Mouse (Mus musculus) lung, postnatal 10 days (tissue): ENCODE measurements around the gene Uba7.

Experiments used
- DNase-seq: peaks from one replicate; pipeline ENCODE4 v3.0.0; 2021

The Uba7 gene

DNA sequence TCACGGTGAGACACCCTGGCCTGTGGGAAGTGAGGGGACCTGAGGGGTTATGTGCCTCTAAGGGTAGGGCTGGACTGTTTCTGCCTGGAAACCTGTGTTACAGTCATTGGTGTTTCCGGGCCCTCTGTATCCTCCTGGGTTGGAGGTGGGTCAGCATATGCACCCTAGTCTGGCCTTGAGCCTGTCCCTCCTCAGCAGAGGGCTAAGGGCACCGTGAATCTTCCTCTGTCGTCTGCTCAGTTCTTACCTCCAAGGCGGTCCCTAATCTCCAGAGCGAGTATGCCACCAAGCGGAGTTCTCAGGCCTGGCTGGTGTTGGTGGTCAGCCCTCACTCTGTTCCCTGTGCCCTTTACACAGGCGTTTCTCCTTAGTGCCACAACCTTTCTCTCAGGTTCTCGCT is 12.4 kb upstream of the Uba7 start:
- no peak for DNase-seq

DNA sequence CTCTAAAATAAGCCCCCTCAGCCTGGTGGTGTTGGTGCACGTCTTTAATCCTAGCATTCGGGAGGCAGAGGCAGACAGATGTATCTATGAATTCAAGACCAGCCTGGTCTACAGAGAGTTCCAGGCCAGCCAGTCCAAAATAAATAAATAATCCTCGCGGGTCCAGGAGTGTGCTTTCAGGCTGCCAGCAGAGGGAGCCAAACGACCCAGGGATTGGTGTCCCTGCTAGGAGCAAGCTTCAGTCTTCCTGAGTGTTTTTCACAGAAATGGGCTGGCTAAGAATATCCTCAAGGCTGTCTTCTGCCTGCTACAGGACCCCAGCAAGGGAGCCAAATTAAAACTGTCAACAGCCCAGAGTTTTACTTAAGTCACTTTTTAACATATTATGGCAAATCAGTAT is 11.6 kb upstream of the Uba7 start:
- peak; percentile 92 for DNase-seq

DNA sequence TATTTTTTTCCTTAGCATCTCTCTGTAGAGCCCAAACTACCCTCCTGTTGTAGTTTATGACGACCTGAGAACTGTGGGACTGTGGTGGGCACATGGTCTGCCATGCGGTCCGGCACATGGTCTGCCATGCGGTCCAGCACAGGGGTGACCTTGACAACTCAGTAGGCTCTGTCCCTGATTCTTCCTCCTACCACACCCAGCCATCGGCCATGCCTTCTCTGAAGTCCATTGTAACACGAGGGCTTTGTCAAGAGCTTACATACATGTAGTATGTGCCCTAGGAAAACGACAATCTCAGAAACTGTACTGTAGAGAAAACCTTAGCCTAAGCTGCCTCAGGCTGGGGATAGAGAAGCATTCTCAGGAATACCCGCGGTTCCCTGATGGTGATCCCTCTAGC is 10.6 kb upstream of the Uba7 start:
- DNase-seq = no peak

DNA sequence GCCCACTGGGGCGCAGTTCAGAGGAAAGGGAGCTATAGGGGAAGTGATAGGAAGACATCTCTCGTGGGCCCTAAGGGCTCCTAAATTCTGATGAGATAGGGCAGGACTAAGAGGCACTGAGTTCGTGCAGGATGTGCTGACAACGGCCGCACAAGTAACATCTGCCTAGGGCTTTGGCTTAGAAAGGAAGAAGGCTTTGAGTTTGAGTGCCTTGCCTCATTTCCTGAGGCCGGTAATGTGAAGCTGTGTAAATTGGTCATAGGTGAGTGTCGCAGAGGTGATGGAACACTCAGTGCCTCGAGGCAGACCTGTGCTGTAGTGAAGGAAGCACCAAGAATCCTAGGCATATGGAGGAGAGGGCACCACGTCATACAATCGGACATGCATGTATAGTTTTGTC is 8.6 kb upstream of the Uba7 start:
- no peak for DNase-seq

DNA sequence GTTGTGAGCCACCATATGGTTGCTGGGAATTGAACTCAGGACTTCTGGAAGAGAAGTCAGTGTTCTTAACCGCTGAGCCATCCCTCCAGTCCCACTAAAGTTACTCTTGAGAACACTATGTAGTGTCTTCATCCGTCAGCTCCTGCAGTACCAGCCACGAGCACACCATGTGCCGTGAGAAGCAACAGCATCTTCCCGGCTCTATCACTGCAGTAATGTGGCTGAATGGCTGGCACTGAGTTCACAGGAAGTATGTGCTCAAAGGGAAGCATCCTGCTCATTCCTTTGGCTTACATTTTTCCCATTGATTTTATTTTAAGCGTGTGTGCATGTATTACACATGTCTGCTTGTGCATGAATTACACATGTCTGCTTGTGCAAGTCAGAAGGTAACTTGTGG is 7.9 kb upstream of the Uba7 start:
- DNase-seq = peak; percentile 48

DNA sequence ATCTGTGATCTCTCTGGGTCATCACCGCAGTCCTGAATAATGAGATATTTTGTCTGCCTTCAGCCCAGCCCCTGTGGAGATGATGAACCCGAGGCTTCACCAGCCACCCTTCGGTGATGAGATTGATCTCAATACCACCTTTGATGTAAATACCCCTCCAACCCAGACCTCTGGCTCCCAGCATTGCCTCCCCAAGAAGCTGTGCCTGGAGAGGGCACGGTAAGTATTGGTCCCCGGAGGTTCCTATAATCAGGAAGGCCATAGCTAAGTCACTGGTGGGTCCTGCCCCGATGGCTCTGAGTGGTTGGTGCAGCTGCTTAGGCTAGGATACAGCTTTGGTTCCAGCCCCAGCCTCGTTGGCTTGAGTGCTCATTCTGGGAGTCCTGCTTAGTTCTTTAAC is 6.8 kb upstream of the Uba7 start:
- DNase-seq = no peak

DNA sequence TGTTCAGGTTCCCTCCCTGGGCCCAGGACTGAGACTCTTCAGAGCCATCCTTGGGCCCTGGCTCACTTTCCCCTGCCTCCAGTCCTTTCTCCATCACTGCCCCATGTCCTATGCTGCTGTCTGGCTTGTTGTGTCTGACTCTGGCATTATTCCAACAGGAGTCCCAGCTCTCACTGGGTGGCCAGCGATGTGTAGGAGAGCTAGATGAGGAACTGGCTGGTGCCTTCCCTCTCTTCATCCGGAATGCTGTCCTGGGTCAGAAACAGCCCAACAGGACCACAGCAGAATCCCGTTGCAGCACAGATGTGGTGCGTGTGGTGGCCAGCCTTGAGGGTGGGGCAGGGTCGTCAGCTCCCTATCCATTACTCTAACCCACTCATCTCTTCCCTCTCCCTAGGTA is 5.0 kb upstream of the Uba7 start:
- no peak for DNase-seq

DNA sequence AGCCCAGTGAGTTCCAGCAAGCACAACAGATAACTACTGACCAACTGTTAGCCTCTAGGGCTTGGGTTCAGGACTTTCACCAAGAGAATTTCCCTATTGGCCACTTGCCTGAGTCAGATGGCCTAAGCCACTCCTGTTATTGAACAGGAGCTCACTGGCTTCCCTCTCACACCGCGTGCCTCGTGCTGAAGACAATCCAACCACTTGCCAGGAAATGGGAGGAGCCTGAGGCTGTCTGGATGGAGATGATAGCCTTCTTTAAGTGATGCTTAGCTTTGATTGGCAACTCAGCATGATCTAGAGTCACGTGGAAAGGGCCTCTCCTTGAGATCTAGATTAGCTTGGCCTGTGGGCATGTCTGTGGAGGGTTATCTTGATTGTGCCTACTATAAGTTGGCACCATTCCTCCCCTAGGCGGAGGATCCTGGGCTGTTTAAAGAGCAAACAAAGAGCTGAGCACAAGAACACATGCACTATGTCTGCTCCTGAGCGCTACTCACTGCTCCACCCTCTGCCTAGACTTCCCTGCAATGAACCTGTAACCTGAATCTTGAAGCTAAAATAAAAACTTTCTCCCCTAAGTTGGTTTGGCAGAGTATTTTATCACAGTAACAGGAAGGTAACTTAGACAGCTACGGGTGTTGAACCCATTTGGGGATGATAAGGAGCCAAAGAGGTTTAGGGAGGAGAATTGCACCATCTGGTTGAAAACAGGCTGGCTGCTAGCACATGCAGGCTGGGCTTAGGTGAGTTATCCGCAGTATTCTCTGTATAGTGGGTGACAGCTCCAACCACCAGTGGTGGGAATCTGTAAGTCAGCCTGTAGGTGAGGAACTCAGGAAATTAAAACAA is 3.4 kb upstream of the Uba7 start:
- DNase-seq = peak; percentile 45

DNA sequence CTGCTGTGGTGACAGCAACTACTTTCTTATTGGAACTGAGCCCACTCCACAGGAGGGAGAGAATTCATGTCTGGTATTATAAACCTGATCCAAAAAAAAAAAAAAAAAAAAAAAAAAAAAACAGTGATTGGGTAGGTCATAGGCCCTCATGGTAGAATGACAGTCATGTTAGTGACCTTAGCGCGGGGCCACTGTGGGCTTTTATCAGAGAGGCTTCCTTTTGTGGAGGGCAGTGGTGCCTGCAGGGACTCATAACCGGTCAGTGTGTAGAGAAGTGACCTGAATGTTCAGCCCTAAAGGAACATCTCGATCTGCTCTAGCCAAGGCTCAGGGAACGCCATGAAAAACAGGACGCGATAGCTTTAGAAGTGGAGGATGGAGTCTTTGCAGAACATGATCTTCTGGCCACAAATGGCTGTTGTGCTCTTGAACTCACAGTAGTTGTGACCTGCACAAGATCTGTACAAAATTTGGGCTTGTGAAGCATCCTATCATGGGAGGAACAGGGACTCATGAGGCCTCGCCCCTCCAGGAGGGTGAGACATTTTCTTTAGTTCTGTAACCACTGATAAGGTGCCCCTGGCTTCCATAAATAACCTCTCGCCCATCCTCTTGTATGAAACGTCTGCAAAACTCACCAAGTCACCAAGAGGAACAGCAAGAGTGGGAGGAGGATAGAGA is 674 bp upstream of the Uba7 start:
- DNase-seq = no peak

DNA sequence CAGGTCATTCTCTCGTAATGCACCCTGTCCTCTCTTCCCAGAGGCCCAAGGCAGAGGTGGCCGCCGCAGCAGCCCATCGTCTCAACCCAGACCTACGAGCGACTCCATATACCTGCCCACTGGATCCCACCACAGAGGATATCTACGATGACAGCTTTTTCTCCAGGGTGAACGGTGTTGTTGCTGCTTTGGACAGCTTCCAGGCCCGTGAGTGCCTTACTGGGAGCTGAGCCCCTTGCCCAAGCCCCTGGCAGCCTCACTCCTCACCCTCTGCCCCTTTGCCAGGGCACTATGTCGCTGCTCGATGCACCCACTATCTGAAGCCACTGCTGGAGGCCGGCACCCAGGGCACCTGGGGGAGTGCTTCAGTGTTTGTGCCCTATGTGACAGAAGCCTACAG is 3.5 kb downstream of the Uba7 start:
- DNase-seq = no peak

DNA sequence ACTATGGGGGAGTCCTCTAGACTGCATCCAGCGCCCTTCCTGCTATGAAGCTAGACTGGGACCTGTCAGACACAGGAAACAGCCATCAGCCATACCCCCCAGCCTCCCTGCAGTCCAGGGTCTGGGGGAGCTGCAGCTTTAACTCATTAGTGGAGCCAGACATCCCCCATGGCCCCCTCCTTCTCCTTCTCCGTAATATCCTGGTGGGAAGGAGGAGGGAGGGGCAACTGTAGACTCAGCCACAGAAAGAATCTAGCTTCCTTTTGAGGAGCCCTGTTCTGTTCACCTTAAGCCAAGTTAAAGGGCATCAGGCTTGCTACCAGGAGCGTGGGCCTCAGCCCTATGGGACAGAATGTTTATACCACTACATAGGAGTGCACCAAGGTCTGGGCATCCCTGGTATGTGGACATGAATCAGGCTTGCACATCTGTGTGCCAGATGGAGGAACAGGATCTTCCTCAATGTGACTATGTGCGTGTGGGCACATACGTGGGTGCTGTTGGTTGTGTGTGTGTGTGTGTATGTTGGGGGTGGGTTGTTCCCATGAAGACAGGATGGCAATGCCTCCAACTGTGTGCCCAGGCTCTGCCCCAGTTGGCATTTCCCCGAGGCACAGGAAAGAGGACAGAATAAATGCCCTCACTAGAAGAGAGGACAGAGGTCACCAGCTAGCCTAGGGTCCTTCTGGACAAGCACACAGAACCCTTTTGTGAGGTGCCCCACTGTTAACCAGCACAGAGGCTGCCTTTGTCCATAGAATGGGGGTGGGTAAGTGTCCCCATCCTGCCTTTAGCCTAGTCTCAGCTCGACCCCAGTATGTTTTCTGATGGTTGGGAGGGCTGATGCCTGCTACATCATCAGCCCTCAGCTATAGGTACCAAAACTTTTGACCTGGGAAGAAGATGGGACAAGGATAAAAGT is 6.6 kb downstream of the Uba7 start:
- peak; percentile 72 for DNase-seq

DNA sequence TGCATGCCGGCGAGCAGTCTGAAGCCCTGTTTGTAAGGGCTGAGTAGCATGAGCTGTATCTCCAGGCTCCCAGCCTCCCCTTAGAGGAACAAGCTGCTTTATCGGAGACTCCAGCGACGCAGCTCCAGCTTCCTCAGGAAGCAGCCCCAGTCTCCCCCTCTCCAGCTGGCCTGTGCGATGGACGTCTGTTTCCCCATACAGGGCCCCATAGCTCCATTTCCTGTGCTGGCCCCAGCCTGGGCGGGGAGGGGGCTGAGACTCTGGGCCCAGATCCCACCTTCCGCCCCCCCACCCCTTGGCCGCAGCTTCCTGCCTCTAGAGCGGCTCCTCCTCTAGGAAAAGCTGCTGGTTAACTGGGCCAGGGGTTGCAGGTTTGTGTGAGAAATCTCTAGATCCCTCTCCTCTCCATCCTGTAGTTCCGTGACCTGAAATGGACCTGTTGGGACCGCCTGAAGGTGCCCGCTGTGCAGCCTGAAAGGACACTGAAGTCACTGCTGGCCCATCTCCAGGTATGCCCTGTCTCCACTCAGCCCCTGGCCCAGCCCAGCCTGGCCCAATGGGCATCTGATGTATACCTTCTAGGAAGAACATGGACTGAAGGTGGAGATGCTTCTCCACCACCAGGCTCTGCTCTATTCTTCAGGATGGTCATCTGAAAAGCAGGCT is 7.5 kb downstream of the Uba7 start, which contains the start of gene Gm20661:
Gm20661 (plus strand) TSS at position 378 of the 666 bp plus-strand sequence.
- peak; percentile 89 for DNase-seq

DNA sequence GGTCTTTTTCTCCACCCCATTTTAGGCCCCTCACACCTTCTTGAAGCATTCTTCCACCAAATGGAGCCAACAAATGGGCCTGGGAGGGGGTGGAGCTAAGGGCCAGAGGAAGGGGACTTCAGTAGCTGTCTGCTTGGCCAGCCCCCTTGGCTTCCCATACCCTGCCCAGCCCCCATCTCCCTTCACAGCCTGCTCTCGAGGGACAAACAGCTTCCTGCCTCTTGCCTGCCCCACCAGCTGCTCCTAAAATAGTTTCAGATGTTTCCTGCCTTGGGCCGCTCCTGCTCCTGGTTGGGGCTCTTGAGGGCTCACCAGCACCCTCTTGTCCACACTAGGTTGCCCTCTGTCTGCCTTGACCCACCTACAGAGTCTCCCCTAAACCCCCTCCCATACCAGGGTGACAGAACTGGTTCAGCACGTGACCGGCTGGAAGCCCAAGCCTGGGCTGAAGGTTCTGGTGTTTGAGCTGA is 8.2 kb downstream of the Uba7 start:
- DNase-seq = peak; percentile 96

DNA sequence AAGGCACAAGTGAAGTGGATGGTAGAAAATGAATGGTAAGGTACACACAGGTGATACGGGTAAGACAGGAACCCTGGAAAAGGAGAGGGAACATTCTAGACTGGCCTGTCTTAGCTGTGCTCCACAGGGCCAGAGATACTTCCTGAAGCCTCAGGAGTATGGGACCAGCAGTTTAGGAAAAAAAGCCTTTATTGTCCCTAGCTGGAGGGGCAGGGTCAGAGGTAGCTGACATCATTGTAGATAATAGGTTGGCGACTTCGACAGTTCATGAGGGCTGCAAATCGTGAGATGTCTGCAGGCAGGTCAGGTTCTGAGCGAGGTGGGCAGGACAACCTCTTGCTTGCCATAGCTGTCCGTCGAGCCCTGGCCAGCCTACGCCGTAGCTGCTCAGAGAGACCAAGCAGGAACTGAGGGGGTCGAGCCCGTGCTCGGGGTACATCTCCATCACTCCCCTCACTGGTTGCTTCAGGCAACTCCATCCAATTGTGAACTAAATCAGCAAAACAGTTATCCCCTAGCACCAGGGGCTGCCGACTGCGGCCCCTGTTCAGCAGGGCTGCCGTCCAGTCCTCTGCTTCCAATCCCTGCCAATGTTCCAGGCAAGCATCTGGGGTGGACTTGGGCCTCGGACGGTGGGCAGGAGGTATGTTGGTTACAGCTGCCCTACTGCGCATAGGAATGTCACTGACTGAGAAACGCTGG is 8.9 kb downstream of the Uba7 start:
- peak; percentile 17 for DNase-seq

DNA sequence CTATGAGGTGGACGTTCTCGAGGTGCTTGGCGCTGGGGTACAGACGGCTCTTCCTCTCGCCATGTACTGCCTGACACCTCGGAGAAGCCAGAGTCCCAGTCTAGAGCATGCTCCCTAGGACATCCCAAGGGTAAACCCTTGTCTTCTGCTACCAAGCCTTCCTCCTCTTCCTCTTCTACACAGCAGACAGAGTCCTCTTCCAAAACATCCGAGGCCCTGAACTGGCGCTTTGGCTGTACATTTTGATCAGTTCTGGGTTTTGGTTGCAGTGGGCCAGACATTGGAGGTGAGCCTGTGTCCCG is 9.4 kb downstream of the Uba7 start:
- DNase-seq = no peak

DNA sequence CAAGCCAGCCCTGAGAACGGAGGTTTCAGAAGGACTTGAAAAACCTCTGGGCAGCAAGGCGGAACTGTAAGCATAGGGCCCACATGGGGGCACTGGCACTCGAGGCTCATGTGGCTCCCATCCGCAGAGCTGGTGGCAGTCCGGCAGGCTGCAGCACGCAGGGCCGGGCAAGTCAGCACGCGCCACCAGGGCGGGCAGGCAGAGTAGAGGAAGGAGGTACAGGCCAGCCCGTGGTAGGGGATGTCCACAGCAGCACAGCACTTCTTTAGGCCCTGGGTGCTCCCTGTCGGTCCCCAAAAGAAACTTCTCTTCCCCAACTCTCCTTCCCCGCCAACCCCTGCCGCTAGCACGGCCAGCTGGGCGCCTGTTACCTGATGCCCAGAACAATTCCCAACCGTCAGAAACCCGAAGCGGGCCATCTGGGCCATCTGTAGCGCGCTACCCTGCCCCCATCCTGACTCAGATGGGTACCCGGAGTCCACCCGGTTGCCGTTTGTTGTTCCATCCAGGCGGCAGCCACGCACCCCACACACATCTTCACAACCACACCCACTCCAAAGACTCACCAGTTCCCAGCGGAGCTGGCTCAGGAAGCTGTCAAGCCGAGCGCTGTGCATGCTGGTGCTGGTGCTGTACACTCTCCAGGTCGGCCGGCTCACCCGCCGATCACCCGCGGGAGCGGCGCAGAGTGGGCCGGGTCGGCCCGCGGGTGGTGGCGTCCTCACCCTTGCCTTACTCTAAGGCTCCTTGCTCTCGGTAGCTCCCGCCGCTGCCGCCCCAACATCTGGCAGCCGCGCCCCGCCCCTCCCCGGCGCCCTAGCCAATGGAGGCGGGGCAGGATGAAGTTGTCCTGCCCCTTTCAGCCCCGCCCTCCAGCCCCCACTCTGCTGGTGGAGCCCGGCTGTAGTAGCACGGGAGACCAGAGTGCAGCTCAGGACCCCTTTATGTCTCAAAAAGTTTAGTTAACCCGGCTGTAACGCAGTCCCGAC is 10.1 kb downstream of the Uba7 start, which contains the start of gene Inka1:
Inka1 (minus strand) TSS at position 749 of the 989 bp plus-strand sequence.
- DNase-seq = peak; percentile 93

DNA sequence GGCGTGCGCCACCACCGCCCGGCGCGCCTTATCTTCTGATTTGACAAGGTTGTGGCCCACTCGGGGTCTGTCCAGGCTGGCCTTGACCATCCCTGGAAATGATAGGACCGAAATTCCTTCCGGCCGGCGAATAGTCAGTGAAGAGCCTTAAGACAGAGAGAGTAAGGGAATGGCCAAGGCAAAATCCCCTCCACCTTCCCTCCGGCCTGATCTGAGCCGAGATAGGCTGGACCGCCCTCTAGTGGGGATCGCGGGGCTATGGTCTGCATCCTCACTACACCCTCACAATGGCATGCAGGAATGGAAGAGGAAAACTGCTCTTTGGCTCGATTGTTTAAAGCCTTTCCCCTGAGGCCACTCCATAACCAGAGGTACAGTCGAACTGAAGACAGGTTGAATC is 11.1 kb downstream of the Uba7 start:
- DNase-seq = peak; percentile 93

DNA sequence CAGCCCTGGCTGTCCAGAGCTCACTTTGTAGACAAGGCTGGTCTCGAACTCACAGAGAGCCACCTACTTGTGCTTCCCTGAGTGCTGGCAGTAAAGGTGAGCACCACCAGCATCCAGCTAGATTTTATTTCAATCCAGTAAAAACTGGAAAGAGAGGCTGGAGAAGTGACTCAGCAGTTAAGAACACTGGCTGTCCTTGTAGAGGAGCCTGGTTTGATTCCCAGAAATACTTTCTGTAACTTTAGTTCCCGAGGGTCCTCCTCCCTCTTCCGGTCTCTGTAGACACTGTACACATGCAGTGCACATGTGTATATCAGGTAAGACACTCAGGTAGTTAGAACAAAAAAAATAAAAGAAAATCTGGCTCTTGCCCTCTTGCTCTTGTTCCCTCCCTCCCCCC is 12.6 kb downstream of the Uba7 start:
- DNase-seq = no peak

DNA sequence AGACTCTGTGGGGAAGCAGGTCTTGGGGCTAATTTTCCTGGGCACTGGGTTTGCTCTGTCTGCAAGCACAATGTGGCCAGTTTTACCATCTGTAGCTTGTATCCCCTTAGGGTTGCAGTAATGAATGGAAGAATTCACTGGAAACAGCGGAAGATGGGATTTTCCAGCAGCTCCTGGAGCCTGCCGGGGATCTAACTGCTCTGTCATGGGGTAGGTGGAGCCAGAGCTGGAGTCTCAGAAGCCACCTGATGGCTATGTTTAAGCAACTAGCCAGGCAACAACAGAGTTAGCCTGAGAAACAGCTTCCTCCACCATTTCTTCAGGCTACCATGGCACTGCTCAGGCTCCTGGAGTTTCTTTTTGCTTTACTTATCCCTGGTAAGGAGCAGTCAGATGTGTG is 16.9 kb downstream of the Uba7 start, which contains the start of gene Cdhr4:
Cdhr4 (plus strand) TSS at position 301 of the 400 bp plus-strand sequence.
- DNase-seq = no peak

DNA sequence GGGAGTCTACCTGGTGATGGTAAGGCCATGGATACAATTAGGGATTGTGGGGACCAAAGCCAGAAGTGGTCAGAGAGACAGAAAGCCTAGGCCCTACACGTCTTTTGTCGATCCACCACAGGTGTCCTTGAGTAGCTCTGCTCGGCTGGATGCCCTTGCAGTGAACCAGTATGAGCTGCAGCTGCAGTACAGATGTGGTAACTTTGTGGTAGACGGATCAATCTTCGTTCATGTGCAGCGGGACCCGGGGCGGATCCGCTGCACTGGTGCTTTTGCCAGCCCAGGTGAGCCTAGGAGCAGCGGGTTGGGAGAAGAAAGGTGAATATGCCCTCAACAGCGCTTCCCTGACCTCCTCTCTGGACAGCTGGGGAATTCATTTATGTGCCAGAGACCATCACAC is 17.7 kb downstream of the Uba7 start:
- no peak for DNase-seq

DNA sequence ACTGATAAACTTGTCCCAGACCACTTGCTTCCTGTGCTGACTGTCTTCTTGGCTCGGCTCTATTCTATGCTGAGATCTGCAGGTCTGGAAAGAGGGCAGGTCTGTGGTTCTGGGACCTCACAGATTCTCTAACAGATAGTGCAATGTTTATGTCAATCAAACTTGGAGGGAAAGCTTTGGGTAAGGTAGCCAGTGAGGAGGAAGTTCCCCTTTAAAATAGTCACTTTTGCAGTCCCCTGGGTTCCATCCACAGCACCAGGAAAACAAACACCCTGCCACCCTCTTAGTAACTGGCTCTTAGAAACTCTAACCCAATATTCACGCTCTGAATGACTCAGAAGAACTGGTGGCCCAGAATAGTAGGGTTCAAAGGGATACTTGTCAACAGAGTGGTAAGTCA is 19.2 kb downstream of the Uba7 start:
- no peak for DNase-seq
